Mouse (Mus musculus): Measurements from ENCODE around the gene Otc. TPM values are rescaled to one million over a fixed set of nuclear protein-coding genes. Genes with fewer than 3 reads are reported as not detected.

Gene Otc
- total RNA-seq, 1 experiment from 2014 or later, result 37.6 TPM

Other genes with a start within 250 kb of the Otc start
- gene Srpx, start 134.6 kb upstream of the Otc start, total RNA-seq (2021), result 6.5 and 8.7 TPM in 2 replicates
- gene Rpgr, start 35.4 kb upstream of the Otc start, total RNA-seq (2021), result 4.5 and 4.6 TPM in 2 replicates
- gene Tspan7, start 232.9 kb downstream of the Otc start, total RNA-seq (2021), result 84.3 and 88.3 TPM in 2 replicates